Comparison of ENCODE assay signal across 26 mouse cellular contexts in genomic region chr9:9114266-9114665, GRCm38 (mm10).
A peak's percentile ranks its signal among the peaks of the same experiment; 100 is the strongest.
DNase-seq lines count a peak whose midpoint lies in the region; ATAC-seq and TF ChIP-seq lines count a peak whose summit lies in the region.
"Had no signal": no experiment of that assay in that cellular context is flagged by ENCODE, and none has a peak within 500 bp of the region (broad histone marks: within the 10 kb centered on the region; RNA-seq: fewer than 3 reads in every experiment).

No protein-coding gene starts in this region.

- 0 out of 2 replicates have a peak, but pooled peaks have one; percentile 6 for ATAC-seq in kidney, embryonic 16.5 days (ENCODE audit: low FRiP score, low TSS enrichment)
- peak; percentile 40; the same call in 1 of the 2 replicates for ATAC-seq in midbrain, embryonic 13.5 days
- ATAC-seq in midbrain, postnatal 0 days (ENCODE audit: low FRiP score) = 0 out of 2 replicates have a peak, but pooled peaks have one; percentile 41
- no peak for ATAC-seq in forebrain, embryonic 11.5 days (replicated peaks; ENCODE audit: low FRiP score)
- ATAC-seq: activated CD4-positive, CD25-positive, alpha-beta regulatory T cell, adult 4 months; forebrain, embryonic 14.5 days; forebrain, postnatal 0 days had no signal

- 76% methylated on average over 3 of the region's 3 CpGs for WGBS in kidney, embryonic 16.5 days
- WGBS in midbrain, embryonic 13.5 days = 57% methylated on average over 3 of the region's 3 CpGs
- 42% methylated on average over 3 of the region's 3 CpGs for WGBS in midbrain, postnatal 0 days
- 81% methylated on average over 3 of the region's 3 CpGs for WGBS in forebrain, embryonic 11.5 days

- no peaks in the 10 kb centered on the region for H3K9me3 ChIP-seq in kidney, embryonic 16.5 days (ENCODE audit: low read length)
- H3K9me3 ChIP-seq in midbrain, embryonic 13.5 days = no peaks in the 10 kb centered on the region
- H3K9me3 ChIP-seq in midbrain, postnatal 0 days (ENCODE audit: low read length) = no peaks in the 10 kb centered on the region
- no peaks in the 10 kb centered on the region for H3K9me3 ChIP-seq in forebrain, embryonic 11.5 days (ENCODE audit: control insufficient read depth, low read length)
- H3K9me3 ChIP-seq: forebrain, embryonic 10.5 days; heart, embryonic 10.5 days; heart, embryonic 13.5 days; hindbrain, embryonic 12.5 days had no signal

- no peak overlapping the region for H3K27ac ChIP-seq in kidney, embryonic 16.5 days (ENCODE audit: low read length)
- no peak overlapping the region for H3K27ac ChIP-seq in midbrain, embryonic 13.5 days
- no peak overlapping the region for H3K27ac ChIP-seq in midbrain, postnatal 0 days (ENCODE audit: low read depth, low read length)
- no peak overlapping the region for H3K27ac ChIP-seq in forebrain, embryonic 11.5 days (ENCODE audit: low read depth, low read length)
- H3K27ac ChIP-seq: forebrain, embryonic 10.5 days; heart, embryonic 10.5 days; heart, embryonic 13.5 days; hindbrain, embryonic 12.5 days had no signal

- H3K9ac ChIP-seq in kidney, embryonic 16.5 days (replicated peaks; ENCODE audit: low read length) = no peak overlapping the region
- H3K9ac ChIP-seq in midbrain, embryonic 13.5 days (replicated peaks) = no peak overlapping the region
- no peak overlapping the region for H3K9ac ChIP-seq in midbrain, postnatal 0 days (replicated peaks; ENCODE audit: low read length, poor library complexity, severe bottlenecking)
- H3K9ac ChIP-seq in forebrain, embryonic 11.5 days (ENCODE audit: low read length) = no peak overlapping the region
- H3K9ac ChIP-seq: forebrain, postnatal 0 days; heart, embryonic 13.5 days; hindbrain, embryonic 12.5 days had no signal

- no peaks in the 10 kb centered on the region for H3K27me3 ChIP-seq in kidney, embryonic 16.5 days (ENCODE audit: insufficient read depth, low read length)
- H3K27me3 ChIP-seq in midbrain, embryonic 13.5 days = no peaks in the 10 kb centered on the region
- no peaks in the 10 kb centered on the region for H3K27me3 ChIP-seq in midbrain, postnatal 0 days (ENCODE audit: insufficient read depth, low read length)
- H3K27me3 ChIP-seq in forebrain, embryonic 11.5 days (ENCODE audit: control insufficient read depth, insufficient read depth, low read length) = no peaks in the 10 kb centered on the region
- H3K27me3 ChIP-seq: heart, embryonic 13.5 days; hindbrain, embryonic 12.5 days had no signal

- no peak overlapping the region for H3K4me2 ChIP-seq in kidney, embryonic 16.5 days (replicated peaks; ENCODE audit: low read depth, low read length)
- no peak overlapping the region for H3K4me2 ChIP-seq in midbrain, embryonic 13.5 days (replicated peaks)
- H3K4me2 ChIP-seq in midbrain, postnatal 0 days (ENCODE audit: low read depth, low read length, poor library complexity, severe bottlenecking) = no peak overlapping the region
- H3K4me2 ChIP-seq in forebrain, embryonic 11.5 days (ENCODE audit: low read depth, low read length, severe bottlenecking) = no peak overlapping the region
- H3K4me2 ChIP-seq: heart, embryonic 13.5 days; hindbrain, embryonic 12.5 days had no signal

- no peaks in the 10 kb centered on the region for H3K36me3 ChIP-seq in kidney, embryonic 16.5 days (ENCODE audit: insufficient read depth, low read length)
- no peaks in the 10 kb centered on the region for H3K36me3 ChIP-seq in midbrain, embryonic 13.5 days
- no peaks in the 10 kb centered on the region for H3K36me3 ChIP-seq in midbrain, postnatal 0 days (ENCODE audit: insufficient read depth, low read length)
- H3K36me3 ChIP-seq in forebrain, embryonic 11.5 days (ENCODE audit: control insufficient read depth, insufficient read depth, low read length) = no peaks in the 10 kb centered on the region
- H3K36me3 ChIP-seq: forebrain, embryonic 10.5 days; heart, embryonic 10.5 days; heart, embryonic 13.5 days; hindbrain, embryonic 12.5 days had no signal

- 0 out of 2 replicates have a peak, but pooled peaks cover 2% of the 10 kb centered on the region for H3K4me1 ChIP-seq in kidney, embryonic 16.5 days (ENCODE audit: insufficient read depth, low read length)
- no peaks in the 10 kb centered on the region for H3K4me1 ChIP-seq in midbrain, embryonic 13.5 days (replicated peaks)
- no peaks in the 10 kb centered on the region for H3K4me1 ChIP-seq in midbrain, postnatal 0 days (ENCODE audit: insufficient read depth, low read length)
- H3K4me1 ChIP-seq in forebrain, embryonic 11.5 days (replicated peaks; ENCODE audit: control insufficient read depth, insufficient read depth, low read length) = no peaks in the 10 kb centered on the region
- H3K4me1 ChIP-seq: forebrain, embryonic 10.5 days; heart, embryonic 10.5 days; hindbrain, embryonic 12.5 days had no signal

- no peak overlapping the region for H3K4me3 ChIP-seq in kidney, embryonic 16.5 days (ENCODE audit: low read length)
- H3K4me3 ChIP-seq in midbrain, embryonic 13.5 days (replicated peaks) = no peak overlapping the region
- H3K4me3 ChIP-seq in midbrain, postnatal 0 days (ENCODE audit: low read depth, low read length) = no peak overlapping the region
- no peak overlapping the region for H3K4me3 ChIP-seq in forebrain, embryonic 11.5 days (ENCODE audit: low read depth, low read length)
- H3K4me3 ChIP-seq: forebrain, embryonic 10.5 days; gastrocnemius, adult 2 months; heart, adult 2 months; heart, embryonic 10.5 days; heart, embryonic 13.5 days; hindbrain, embryonic 12.5 days had no signal

- peak; percentile 77 for DNase-seq in heart, adult 11 months
- DNase-seq in heart, adult 18-20 months = no peak
- no peak for DNase-seq in kidney, adult 9 months
- DNase-seq in midbrain, postnatal 0 days (ENCODE audit: low spot score) = no peak
- DNase-seq in forebrain, embryonic 11.5 days (ENCODE audit: low spot score) = no peak
- DNase-seq: adrenal gland, adult 8-10 months; adrenal gland, postnatal 25 days; cerebellum, adult 11-12 months; cerebellum, adult 8-10 months; cerebellum, postnatal 10 days; cerebellum, postnatal 36 days; embryo, embryonic 11 days; forebrain, postnatal 0 days; gastrocnemius, adult 2 months; gastrocnemius, postnatal 14 days; heart, adult 2 months; heart, postnatal 14 days; heart, postnatal 4 days had no signal

- no peak for TF ChIP-seq CTCF in midbrain, postnatal 0 days (IDR thresholded peaks at IDR 0.05)
